Mouse (Mus musculus) lung, postnatal 14 days (tissue): Measurements from ENCODE around the gene Fnbp4.

Source experiments
- DNase-seq: peaks from one replicate; pipeline ENCODE4 v3.0.0; 2021

Fnbp4 gene

DNA sequence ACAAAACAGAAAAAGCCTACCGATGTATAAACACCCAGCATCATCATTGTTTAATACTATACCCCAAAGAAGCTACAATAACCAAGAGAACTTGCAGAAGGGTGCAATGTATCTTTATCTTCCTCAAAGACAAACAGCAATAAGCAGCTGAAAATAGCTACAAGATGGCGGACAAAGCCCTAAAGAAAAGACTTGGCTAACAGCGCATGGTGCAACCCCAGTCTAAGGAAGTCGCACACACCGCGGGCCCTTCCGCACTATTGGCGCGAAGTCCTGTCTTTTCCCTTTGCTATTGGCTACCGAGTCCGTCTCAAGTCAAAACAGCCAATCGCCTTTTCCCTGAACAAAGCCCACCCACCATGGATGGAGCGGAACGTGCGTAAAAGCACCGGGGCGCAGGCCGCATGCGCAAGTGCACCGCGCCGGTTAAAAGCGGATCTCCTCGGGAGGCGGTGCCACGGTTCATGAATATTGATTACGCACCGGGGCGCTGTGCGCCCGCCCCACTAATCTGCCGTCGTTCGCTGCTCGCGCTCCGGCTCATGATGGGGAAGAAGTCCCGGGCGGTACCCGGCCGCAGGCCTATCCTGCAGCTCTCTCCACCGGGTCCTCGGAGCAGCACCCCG lies at the start of gene Fnbp4:
Fnbp4 (plus strand) TSS at position 318 of the 626 bp plus-strand sequence.
- peak; percentile 97 for DNase-seq

DNA sequence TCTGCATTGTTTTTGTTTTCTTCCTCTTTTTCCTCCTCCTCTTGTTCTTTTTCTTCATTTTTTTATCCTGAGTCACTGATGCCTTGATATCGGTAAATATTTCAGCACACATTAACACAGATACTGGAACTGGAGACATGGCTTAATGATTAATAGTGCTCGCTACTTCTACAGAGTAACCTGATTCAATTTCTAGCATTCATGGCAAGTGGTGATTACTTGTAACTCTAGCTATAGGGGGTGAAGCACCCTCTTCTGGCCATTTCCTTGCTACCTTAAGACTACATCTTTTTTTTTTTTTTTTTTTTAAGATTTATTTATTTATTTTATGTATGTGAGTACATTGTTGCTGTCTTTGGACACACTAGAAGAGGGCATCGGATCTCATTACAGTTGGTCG lies 44.2 kb upstream of the Fnbp4 start:
- no peak for DNase-seq

DNA sequence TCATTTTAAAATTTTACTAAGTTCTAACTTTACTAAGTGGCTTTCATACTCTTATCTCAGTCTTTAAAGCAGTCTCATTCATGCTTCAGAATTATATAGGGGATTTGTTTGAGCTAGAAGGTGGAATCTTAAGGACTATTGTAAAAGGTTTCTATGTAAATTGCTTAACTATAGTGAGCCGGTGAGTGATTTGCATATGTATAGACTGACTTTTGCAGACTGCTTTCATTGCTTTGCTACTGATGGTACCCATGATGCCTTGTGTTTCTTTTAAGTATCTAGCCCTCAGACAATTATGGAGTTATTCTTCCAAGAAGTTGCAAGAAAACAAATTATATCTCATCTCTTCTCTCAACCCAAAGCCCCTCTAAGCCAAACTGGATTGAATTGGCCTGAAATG lies 36.6 kb upstream of the Fnbp4 start:
- no peak for DNase-seq

DNA sequence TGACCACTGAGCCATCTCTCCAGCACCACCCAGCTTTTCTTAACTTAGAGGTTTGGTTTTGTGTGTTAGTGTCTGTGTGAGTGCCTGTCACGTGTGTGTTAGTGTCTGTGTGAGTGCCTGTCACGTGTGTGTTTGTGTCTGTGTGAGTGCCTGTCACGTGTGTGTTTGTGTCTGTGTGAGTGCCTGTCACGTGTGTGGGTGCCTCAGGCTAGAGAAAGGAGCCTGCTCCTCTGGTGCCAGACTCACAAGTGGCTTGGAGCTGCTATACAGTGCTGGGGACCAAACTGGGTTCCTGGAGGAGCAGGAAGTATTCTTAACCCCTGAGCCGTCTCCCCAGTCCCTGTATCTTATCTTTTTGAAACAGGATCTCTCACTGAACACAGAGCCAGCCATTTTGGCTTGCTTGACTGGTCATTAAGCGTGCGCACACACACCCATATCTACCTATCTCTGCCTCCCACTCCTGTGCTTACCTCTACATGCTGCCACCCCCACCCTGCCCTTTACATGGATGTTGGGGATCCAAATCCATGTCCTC lies 29.5 kb upstream of the Fnbp4 start:
- DNase-seq = no peak

DNA sequence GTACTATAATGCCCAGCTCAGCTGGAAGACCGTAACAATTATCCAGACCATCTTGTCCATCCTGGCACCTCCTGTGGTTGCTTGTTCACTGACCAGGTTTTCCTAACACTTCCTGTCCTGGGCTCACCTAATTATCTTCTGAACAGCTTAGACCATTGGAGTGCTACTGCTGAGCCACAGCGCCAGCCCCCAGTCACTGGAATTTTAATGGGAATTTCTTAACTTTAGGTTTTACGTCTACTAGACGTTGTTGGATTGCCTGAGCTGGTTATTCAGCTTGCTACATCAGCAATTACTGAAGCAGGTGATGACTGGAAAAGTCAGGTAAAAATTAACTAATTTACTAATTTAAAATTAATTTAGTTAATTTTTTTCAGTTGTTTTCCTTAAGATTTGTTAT lies 27.8 kb upstream of the Fnbp4 start:
- no peak for DNase-seq

DNA sequence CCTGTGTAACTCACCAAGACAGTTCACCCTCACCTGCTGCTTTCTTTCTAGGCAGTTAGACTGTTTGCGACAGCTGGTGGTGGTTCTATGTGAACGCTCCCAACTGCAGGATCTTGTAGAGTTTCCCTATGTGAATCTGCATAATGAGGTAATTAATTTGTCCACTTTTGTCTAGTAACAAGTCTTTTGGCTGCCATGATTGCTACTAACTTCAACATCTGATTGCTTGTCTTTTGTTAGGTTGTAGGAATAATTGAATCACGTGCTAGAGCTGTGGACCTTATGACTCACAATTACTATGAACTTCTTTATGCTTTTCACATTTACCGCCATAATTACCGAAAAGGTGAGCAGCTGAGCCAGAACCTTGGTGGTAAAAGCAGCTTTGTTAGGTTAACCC lies 27.2 kb upstream of the Fnbp4 start:
- DNase-seq = no peak

DNA sequence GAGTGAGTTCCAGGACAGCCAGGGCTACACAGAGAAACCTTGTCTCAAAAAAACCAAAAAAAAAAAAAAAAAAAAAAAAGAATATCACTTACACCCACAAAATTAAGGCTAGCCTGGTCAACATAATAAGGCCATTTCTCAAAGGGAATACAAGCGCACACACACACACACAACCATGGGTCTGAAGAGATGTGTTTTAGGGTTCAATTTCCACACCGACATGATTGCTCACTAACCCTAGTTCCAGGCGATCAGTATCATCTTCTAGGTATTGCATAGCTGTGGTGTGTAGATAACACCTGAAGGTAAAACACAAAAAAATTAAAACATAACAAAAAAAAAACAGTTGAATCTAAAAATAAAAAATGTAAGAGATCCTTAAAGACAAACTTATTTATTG lies 18.4 kb upstream of the Fnbp4 start:
- DNase-seq = no peak

DNA sequence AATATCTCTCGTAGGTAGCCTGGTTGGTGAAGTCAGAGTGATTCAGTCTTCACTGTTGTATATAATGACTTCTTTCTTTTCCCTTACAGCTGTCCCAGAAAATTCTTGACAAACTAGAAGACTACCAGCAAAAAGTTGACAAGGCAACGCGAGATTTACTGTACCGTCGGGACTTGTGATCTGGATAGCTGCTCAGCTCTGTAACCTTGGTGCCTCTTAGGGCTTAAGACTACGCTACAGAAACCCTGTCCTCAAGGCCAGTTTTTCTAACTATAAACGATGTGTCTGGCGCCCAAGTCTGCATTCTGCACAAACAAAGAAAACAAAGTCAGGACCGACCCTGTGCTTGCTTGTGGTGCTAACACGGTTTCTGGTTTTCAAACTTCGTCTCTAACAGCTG lies 9.8 kb upstream of the Fnbp4 start:
- no peak for DNase-seq

DNA sequence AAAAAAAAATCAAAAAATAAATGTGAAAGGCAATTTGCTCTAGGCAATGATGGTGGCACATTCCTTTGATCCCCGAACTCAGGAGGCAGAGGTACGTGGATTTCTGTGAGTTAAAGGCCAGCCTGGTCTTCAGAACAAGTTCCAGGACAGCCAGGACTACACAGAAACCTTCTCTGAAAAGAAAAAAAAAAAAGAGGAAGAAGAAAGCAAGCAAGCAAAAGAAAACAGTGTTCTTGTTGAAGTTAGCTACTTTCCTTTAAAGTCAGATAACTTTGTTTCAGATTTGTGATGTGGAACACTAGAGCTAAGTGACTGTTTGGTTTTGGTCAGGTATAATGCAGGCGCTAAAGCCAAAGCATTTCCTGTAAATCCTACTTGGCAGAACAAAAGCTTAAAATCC lies 6.4 kb upstream of the Fnbp4 start:
- no peak for DNase-seq

DNA sequence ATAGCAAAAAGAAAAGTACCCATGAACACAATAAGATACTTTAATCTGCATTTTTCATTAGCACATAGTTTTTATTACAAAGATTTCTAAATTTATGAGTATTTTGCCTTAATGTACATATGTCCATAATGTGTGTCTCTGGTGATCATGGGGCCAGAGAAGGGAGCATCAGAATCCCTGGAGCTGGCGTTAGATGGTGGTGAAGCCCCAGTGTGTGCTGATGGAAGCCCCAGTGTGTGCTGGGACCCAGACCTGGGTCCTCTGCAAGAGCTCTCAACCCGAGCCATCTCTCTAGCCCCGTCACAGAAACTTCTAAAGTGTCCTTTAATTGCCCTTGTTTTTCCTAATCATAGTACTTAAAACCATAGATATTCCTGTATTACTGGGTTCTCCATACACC lies 5.8 kb upstream of the Fnbp4 start:
- no peak for DNase-seq

DNA sequence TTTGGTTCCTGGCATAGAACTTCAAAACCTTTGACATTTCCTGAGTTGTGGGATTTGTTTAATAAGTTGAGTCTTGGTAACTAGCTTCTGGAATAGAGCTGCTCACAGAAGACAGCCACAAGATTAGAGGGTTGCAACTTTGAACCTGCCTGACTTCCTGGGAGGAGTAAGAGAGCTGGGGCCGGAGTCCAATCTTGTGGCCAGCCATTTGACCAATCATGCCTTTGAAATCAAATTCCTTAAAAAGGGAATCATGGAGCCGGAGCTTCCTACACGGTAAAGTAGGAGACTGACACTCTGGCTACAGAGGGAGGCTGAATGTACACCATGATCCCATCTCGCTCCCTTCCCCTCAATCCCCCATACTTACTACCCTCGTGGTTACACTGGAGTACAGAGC lies 5.2 kb upstream of the Fnbp4 start:
- no peak for DNase-seq

DNA sequence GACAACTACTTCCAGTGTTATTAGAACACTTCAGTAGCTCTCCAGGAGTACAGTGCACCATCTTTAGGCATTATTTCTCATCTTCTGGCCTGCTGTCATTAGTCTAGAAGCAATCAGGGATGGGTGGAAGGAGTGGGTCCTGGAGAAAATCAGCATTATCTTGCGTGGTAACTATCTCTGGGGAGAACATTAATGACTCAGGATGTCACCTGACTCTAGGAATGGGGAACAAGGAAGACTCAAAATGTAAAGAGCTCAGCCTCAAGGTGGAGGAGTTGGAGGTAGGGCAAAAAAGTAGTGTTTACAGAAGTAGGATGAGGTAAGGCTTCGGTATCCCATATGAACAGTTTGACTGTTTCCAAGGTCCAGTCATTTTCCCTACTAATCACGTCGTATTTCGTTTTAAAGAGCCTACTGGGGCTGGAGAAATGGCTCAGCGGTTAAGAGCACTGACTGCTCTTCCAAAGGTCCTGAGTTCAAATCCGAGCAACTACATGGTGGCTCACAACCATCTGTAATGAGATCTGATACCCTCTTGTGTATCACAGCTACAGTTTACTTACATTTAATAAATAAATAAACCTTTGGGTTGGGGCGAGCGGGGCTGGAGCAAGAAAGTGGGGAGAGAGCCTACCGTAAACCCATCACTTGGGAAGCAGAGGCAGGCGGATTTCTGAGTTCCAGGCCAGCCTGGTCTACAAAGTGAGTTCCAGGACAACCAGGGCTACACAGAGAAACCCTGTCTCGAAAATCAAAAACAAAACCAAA lies 701 bp upstream of the Fnbp4 start:
- peak; percentile 11 for DNase-seq

DNA sequence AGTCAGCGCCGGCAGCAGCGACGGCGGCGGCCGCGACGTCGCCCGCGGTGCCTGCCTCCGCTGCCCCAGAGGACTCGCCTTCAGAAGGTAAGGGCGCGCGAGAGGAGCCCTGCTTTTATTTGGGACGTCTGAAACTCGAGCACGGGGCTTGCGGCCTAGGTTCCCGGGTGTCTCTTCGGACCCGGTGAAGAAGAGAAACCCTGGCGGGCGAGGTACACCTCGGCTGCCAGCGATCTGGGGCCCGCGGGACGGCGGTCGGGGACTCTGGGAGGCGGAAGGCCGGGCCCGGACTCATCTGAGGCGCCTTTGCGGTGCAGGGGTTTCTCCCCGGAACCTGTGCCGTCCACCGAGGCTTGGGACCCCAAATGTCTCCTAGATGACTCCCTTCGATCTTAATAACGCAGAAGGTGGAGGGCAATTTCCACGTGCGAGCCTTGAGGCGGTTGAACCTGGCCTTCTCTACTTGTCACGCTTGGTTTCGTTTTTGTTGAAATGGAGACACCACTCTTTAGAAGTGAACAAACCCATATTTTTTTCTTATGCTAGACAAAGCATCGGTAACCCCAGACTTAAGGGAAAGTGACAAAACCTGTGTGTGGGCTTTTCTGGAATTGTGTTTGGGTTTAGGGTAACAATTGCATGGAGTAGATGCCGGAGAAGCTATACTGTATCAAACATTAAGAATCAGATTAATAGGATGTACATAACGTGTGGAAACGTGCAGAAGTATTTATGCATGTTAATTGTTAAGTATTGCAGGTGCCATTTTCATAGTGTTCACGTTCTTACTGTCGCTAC lies 769 bp downstream of the Fnbp4 start:
- peak; percentile 42 for DNase-seq

DNA sequence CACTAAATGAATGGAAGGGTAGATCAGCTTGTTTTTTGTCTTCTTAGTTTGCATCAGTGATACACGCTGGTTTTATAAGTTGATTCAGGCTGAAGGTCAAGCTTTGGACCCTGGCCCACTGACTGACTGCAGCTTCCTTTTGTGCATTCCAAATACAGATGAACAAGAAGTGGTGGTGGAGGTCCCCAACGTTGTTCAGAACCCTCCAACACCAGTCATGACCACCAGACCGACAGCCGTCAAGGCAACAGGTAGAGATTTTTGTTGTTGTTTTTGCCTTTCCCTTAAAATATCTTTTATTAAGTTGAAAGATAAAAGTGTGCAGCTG lies 1.3 kb downstream of the Fnbp4 start:
- no peak for DNase-seq

DNA sequence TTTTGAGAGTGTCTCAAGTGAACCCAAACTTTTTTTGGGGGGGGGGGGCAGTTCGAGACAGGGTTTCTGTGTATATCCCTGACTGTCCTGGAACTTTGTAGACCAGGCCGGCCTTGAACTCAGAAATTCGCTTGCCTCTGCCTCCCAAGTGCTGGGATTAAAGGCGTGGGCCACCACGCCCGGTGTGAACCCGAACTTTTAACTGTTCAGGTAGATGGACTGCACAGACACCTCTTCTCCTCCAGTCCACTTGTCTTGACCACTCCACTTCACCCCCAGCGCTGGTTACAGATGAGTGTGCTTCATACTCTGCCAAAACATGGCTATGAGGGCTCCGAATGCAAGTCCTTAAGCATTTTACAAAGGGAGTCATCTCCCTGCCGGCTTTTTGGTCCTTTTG lies 2.0 kb downstream of the Fnbp4 start:
- no peak for DNase-seq

DNA sequence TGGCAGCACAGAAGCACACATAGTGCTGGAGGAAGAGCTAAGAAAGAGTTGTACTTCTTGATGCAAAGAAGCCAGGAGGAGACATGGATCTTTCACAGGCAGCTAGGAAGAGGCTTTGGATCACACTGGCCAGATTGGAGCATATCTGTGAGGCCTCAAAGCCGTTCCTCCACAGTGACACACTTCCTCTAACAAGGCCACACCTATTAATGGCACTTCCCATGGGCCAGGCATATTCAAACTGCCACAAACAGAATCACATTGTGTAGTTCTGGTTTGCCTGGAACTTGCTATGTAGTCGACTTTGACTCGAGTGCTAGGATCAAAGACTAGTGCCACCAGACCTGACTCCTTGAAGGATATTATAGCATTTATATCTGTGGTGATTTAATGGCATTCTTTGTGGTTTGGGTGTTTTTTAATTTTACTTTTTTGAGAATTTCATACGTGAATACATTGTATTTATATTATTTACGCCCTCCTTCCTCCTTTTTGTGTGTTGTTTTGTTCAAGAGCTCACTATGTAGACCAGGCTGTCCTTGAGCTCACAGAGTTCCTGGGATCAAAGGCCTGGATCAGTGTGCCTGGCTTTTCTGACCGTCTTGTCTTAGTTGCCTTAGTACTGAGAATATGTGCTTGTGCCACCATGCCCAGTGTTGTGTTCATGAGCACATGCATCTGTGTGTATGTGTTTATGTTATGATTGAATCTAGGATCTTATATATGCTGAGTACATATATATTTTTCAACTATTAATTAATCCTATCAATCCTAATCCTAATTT lies 4.7 kb downstream of the Fnbp4 start:
- no peak for DNase-seq

DNA sequence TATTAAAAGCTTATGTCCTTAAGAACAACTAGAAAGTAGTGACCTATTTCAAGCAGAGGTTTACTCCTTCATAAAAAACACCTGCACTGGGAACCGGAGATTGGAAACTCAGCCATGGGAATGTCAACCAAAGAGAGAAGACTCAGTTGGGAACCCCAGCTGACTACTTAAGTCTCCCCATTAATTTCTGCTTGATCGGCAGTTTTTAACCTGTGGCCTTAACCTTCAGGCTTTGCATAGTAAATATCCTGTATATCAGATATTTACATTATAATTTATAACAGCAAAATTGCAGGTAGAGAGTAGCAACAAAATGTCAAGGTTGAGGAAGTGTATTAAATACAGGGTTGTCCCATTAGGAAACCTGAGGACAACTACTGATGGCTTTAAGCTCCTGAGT lies 8.4 kb downstream of the Fnbp4 start:
- no peak for DNase-seq

DNA sequence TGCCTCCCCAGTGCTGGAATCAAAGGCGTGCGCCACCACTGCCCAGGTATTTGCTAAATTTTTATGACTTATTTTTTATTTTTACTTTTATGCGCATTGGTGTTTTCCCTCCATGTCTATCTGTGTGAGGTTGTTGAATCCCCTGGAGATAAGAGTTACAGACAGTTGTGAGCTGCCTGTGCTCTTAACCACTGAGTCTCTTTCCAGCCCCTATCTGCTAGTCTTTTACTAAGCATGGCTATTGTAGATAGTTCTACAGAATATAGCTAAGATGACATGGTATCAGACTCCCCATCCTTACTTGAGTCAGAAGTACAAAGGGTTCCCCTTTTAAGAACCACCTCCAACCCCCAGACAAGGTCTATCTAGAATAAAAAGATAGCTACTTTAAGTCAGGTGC lies 9.0 kb downstream of the Fnbp4 start:
- no peak for DNase-seq

DNA sequence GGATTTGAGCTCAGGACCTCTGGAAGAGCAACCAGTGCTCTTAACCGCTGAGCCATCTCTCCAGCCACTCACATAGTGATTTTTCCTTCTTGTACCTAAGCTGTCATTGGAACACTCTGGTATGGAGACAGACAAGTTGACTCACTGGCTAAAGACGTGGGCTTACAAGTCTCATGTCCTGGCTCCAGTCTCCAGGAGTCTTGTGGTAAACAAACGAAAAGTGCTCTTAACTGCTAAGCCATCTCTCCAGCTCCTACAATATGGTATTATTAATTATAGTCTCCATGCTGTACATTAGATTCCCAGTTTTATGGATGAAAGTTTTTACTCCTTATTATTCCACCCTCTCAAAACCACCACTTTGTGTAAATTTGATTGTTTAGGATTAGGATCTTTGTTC lies 20.0 kb downstream of the Fnbp4 start:
- no peak for DNase-seq

DNA sequence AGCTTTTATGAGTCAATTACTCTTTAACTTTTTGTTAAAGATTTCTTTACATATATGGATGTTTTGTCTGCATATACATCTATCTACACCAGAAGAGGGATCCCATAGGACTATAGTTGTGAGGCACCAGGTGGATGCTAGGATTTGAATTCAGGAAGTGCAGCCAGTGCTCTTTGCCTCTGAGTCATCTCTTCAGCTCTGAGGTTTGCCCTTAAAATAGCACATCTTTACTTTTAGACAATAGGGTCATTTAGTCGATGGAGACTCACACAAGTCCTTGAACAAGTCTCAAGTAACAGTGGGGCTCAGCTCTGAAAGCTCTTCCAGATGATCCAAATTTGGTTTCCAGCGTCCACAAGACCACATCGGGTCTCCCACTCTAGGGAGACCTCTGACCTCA lies 36.2 kb downstream of the Fnbp4 start:
- DNase-seq = no peak

DNA sequence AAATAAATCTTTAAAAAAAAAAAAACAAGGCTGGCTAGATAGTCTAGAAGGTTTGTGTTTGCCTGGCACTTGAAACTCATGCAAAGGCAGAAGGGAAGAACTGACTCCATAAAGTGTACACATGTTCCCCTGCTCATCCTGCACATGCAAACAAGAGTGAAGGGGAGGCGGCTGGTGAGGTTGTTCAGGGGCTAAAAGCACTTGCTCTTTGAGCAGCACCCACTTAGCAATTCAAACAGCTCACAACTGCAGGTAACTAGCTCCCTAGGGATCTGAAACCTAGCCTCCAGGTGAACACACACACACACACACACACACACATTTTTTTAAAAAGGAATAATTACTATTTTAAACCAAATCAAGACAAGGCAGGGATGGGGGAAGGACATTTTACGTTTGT lies 36.8 kb downstream of the Fnbp4 start:
- DNase-seq = no peak

DNA sequence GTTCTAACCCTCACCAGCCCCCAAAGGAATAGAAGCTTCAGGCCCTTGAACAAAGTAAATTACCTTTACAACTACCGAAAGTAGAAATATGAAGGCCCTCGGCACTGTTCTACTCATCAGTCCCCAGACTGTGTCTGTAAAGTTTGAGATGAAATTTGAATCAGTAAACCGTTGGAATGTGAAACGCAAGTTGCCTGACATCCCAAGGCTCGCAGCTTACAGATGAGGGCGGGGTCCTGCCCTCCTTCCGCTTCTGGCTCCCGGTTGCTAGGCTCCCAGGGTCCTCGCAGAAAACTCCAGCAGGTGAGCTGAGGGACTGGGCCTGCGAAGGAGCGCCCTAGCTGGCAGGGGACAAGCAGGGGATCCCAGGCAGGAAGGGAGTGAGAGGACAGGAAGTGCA lies 37.3 kb downstream of the Fnbp4 start, which contains the start of gene Agbl2:
Agbl2 (plus strand) TSS at position 270 of the 400 bp plus-strand sequence.
- peak; percentile 20 for DNase-seq

DNA sequence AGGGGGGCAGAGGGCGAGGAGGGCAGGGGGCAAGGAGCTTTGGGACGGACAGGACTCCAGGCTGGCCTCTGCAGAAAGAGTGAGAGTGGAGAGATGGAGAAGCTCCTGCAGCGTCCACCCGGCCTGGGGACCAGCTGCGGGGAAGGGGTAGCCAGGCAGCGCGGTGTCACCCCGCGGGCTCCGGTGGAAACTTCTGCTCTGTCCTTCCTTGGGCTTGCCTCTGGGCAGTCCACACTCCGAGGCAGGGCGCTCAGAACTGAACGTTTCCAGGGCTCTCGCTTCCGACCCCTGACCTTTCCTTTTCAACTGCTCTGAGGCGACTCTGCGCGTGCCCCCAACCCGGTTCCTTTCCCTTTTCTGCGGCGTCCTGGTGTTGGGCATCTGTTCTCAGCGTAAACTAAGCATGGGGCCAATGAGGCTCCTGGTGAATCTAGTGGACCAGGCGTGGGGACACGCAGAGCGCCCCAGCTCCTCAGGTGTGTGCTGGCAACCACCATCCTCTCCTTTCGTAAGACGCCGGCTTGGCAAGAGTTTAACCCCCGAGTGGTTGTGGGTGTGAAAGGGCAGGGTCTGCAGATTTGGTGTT lies 37.8 kb downstream of the Fnbp4 start:
- DNase-seq = peak; percentile 8
